ENCODE assay signal across 9 mouse cellular contexts in the genomic region with DNA sequence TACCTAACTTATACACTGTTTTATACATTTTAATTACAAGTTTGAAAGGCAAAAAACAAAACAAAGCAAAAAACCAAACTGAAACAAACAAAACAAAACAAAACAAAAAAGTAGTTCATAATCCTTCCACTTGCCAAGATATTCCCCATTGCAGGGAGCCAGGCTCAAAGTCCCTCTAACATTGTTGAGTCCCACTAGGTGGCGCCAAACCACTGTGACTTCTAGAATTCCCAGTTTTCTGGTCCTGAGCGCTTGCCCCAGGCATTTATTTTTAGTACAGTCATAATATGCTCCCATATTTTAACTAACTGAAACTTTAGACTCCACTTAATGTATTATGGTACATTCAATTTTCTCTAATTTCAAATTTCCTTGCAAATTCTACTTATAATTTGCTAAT. TPM values are rescaled to one million over a fixed set of nuclear protein-coding genes. Genes with fewer than 3 reads are reported as not detected.
A peak's percentile ranks its signal among the peaks of the same experiment; 100 is the strongest.
DNase-seq lines count a peak whose midpoint lies in the region; ATAC-seq and TF ChIP-seq lines count a peak whose summit lies in the region.
"Had no signal": no experiment of that assay in that cellular context is flagged by ENCODE, and none has a peak within 500 bp of the region (broad histone marks: within the 10 kb centered on the region; RNA-seq: fewer than 3 reads in every experiment).

No protein-coding gene starts in this region.

- peak; percentile 58 to 82 for TF ChIP-seq CTCF in CH12.LX (conservative IDR thresholded peaks at IDR 0.05 in 1 of 2, IDR thresholded peaks at IDR 0.05 in 1 of 2; ENCODE audit: low read depth in 2 of 2, low read length in 2 of 2)

- no peaks in the 10 kb centered on the region for H3K9me3 ChIP-seq in CH12.LX (replicated peaks; ENCODE audit: low read length)
- H3K9me3 ChIP-seq: heart, embryonic 15.5 days had no signal

- DNase-seq in CH12.LX (ENCODE audit: extremely low read depth): peak; percentile 44
- DNase-seq in R1 (ENCODE audit: low read depth, low spot score): peak; percentile 58
- peak; percentile 53 to 70 for DNase-seq in cerebellum, postnatal 4 days (ENCODE audit: low spot score in 2 of 2)
- peak; percentile 26 to 59 for DNase-seq in gastrocnemius, postnatal 4 days (ENCODE audit: low spot score in 2 of 2)
- peak; percentile 16 to 71 for DNase-seq in layer of hippocampus, adult 18-20 months (ENCODE audit: low spot score in 2 of 2)
- DNase-seq in lung, postnatal 25 days (ENCODE audit: low spot score): peak; percentile 13
- DNase-seq in right cerebral cortex, postnatal 25 days: peak; percentile 32

- dilution Hi-C loops in CH12.LX (cut with MboI; ENCODE audit: extremely low pct_ligation_motif_present, extremely low pct_unique_long_range_greater_than_20kb, low sequenced_read_pairs): no loop called here

- no peak overlapping the region for H3K4me2 ChIP-seq in CH12.LX (ENCODE audit: insufficient read depth, low read depth, poor library complexity, severe bottlenecking)
- H3K4me2 ChIP-seq: heart, embryonic 15.5 days had no signal

- peak; percentile 76 for TF ChIP-seq RAD21 in CH12.LX (IDR thresholded peaks at IDR 0.05; ENCODE audit: low read depth, low read length)

- no peak for TF ChIP-seq POLR2A in CH12.LX (IDR thresholded peaks at IDR 0.05; ENCODE audit: low read depth, low read length)

- H3K36me3 ChIP-seq in CH12.LX (replicated peaks in 1 of 2; ENCODE audit: control insufficient read depth in 1 of 2, insufficient read depth in 1 of 2, low read length in 1 of 2): no peaks in the 10 kb centered on the region
- H3K36me3 ChIP-seq: heart, embryonic 15.5 days had no signal

- TF ChIP-seq EP300 in CH12.LX (IDR thresholded peaks at IDR 0.05; ENCODE audit: low read length): no peak

- no peak overlapping the region for H3K4me3 ChIP-seq in CH12.LX (replicated peaks in 1 of 3; ENCODE audit: low read depth in 2 of 3, low read length in 2 of 3, poor library complexity in 1 of 3)
- H3K4me3 ChIP-seq: heart, embryonic 15.5 days had no signal

- no peaks in the 10 kb centered on the region for H3K27me3 ChIP-seq in CH12.LX (replicated peaks)
- H3K27me3 ChIP-seq: heart, embryonic 15.5 days had no signal

- ATAC-seq in erythroblast, adult 5-6 weeks (replicated peaks; ENCODE audit: low FRiP score, poor library complexity, severe bottlenecking): no peak

- no peak overlapping the region for H3K9ac ChIP-seq in CH12.LX (ENCODE audit: insufficient read depth, low read depth)
- H3K9ac ChIP-seq: heart, embryonic 15.5 days had no signal

- in situ Hi-C loops in CH12.LX (cut with MboI; ENCODE audit: low pct_ligation_motif_present, low pct_unique_long_range_greater_than_20kb, low sequenced_read_pairs): no loop called here

- H3K27ac ChIP-seq in CH12.LX (ENCODE audit: insufficient read depth, low read depth): no peak overlapping the region
- H3K27ac ChIP-seq: heart, embryonic 15.5 days had no signal

- no peaks in the 10 kb centered on the region for H3K79me2 ChIP-seq in CH12.LX (replicated peaks; ENCODE audit: control insufficient read depth, extremely low read depth, insufficient read depth, poor library complexity, severe bottlenecking)

- peaks cover 7 to 10% of the 10 kb centered on the region in 2 experiments for H3K4me1 ChIP-seq in CH12.LX (ENCODE audit: control insufficient read depth in 1 of 2, insufficient read depth in 2 of 2)
- H3K4me1 ChIP-seq: heart, embryonic 15.5 days had no signal

TF ChIP-seq in CH12.LX, 34 proteins besides CTCF, POLR2A, EP300 and RAD21:
- no peak for TF ChIP-seq JUN (IDR thresholded peaks at IDR 0.05; ENCODE audit: insufficient read depth, low read depth, low read length)
- no peak for TF ChIP-seq PAX5 (IDR thresholded peaks at IDR 0.05; ENCODE audit: low read length)
- TF ChIP-seq JUND (conservative IDR thresholded peaks at IDR 0.05; ENCODE audit: low read depth, low read length): 0 out of 2 replicates have a peak, but pooled peaks have one; percentile 13
- no peak for TF ChIP-seq KAT2A (IDR thresholded peaks at IDR 0.05; ENCODE audit: insufficient replicate concordance, low read length)
- peak; percentile 46; the same call in 1 of the 2 replicates for TF ChIP-seq MEF2A (IDR thresholded peaks at IDR 0.05; ENCODE audit: borderline replicate concordance, low read depth, low read length)
- TF ChIP-seq NELFE (IDR thresholded peaks at IDR 0.05; ENCODE audit: low read depth, low read length): 0 out of 2 replicates have a peak, but pooled peaks have one; percentile 20
- no peak for TF ChIP-seq NRF1 (IDR thresholded peaks at IDR 0.05; ENCODE audit: low read depth, low read length)
- no peak for TF ChIP-seq GABPA (IDR thresholded peaks at IDR 0.05; ENCODE audit: insufficient replicate concordance, low read depth, low read length)
- TF ChIP-seq SMC3 (IDR thresholded peaks at IDR 0.05; ENCODE audit: low read depth, low read length): peak; percentile 70
- TF ChIP-seq IRF4 (IDR thresholded peaks at IDR 0.05; ENCODE audit: low read depth, low read length): 0 out of 2 replicates have a peak, but pooled peaks have one; percentile 25
- TF ChIP-seq MAZ (IDR thresholded peaks at IDR 0.05; ENCODE audit: low read depth, low read length): 0 out of 2 replicates have a peak, but pooled peaks have one; percentile 40
TF ChIP-seq in CH12.LX: peak in this region for 6.

RNA-seq across cellular contexts. Expression of gene Tas2r138, which starts 4.9 kb away (rescaled TPM):
- not detected in 2 replicates for total RNA-seq in CH12.LX (2012; rRNA removed)
- total RNA-seq in CH12.LX (2014; rRNA removed): not detected in 2 replicates
- not detected in 2 replicates for polyA plus RNA-seq in CH12.LX (2012; ENCODE audit: insufficient read length, low read depth)
- total RNA-seq in gastrocnemius, postnatal 4 days (2021): not detected
- not detected for total RNA-seq in layer of hippocampus, adult 18-20 months (2021)
- total RNA-seq in erythroblast, adult 5-6 weeks (2015; ENCODE audit: low replicate concordance): not detected in 2 replicates
- total RNA-seq in erythroblast, adult 5-6 weeks (2017; ENCODE audit: low replicate concordance): not detected in 2 replicates
- polyA plus RNA-seq: heart, embryonic 15.5 days had no signal

RNA-seq across cellular contexts. Expression of gene Mgam, which starts 10.7 kb away (rescaled TPM):
- total RNA-seq in CH12.LX (2012; rRNA removed) (not detected in 2 replicates), CH12.LX (2014; rRNA removed) (not detected in 2 replicates)
- 0.04 and 0.06 TPM in 2 replicates for polyA plus RNA-seq in CH12.LX (2012; ENCODE audit: insufficient read length, low read depth)
- under 1 TPM; 0.27 to 0.60 TPM for total RNA-seq in gastrocnemius, postnatal 4 days (2021)
- total RNA-seq in layer of hippocampus, adult 18-20 months (2021): not detected
- total RNA-seq in erythroblast, adult 5-6 weeks (2015; ENCODE audit: low replicate concordance): 18.4 and 24.8 TPM in 2 replicates
- total RNA-seq in erythroblast, adult 5-6 weeks (2017; ENCODE audit: low replicate concordance): 8.1 and 23.0 TPM in 2 replicates

RNA-seq across cellular contexts. Expression of gene Clec5a, which starts 32.3 kb away (rescaled TPM):
- total RNA-seq in CH12.LX (2012; rRNA removed) (0.71 and 1.4 TPM in 2 replicates), CH12.LX (2014; rRNA removed) (1.0 and 1.7 TPM in 2 replicates)
- 0.97 and 1.1 TPM in 2 replicates for polyA plus RNA-seq in CH12.LX (2012; ENCODE audit: insufficient read length, low read depth)
- under 1 TPM; 0.78 to 0.80 TPM for total RNA-seq in gastrocnemius, postnatal 4 days (2021)
- 1 to 10 TPM in 1 of 2 experiments, under 1 TPM in 1; 0.99 to 1.4 TPM for total RNA-seq in layer of hippocampus, adult 18-20 months (2021)
- total RNA-seq in erythroblast, adult 5-6 weeks (2015; ENCODE audit: low replicate concordance): 40.3 and 55.6 TPM in 2 replicates
- 32.6 and 35.8 TPM in 2 replicates for total RNA-seq in erythroblast, adult 5-6 weeks (2017; ENCODE audit: low replicate concordance)

RNA-seq across cellular contexts. Expression of gene Olfr460, which starts 48.7 kb away (rescaled TPM):
- total RNA-seq in CH12.LX (2012; rRNA removed) (not detected in 2 replicates), CH12.LX (2014; rRNA removed) (not detected in 2 replicates)
- not detected in 2 replicates for polyA plus RNA-seq in CH12.LX (2012; ENCODE audit: insufficient read length, low read depth)
- not detected for total RNA-seq in gastrocnemius, postnatal 4 days (2021)
- not detected for total RNA-seq in layer of hippocampus, adult 18-20 months (2021)
- not detected in 2 replicates for total RNA-seq in erythroblast, adult 5-6 weeks (2015; ENCODE audit: low replicate concordance)
- total RNA-seq in erythroblast, adult 5-6 weeks (2017; ENCODE audit: low replicate concordance): not detected in 2 replicates
- polyA plus RNA-seq: heart, embryonic 15.5 days had no signal

Comparison
In these comparisons a context has a peak if more than half of its experiments do, and no peak if none do; other contexts are left out.
1. RNA of gene Mgam, which starts 10.7 kb away (total RNA-seq): 8.1 to 24.8 TPM in erythroblast, adult 5-6 weeks; 0.27 to 0.60 TPM in gastrocnemius, postnatal 4 days, not detected in CH12.LX and not detected in layer of hippocampus, adult 18-20 months; every median in the first group is over 4 times any median in the second.
2. RNA of gene Clec5a, which starts 32.3 kb away (total RNA-seq): 32.6 to 55.6 TPM in erythroblast, adult 5-6 weeks; 0.71 to 1.7 TPM in CH12.LX, 0.99 to 1.4 TPM in layer of hippocampus, adult 18-20 months and 0.78 to 0.80 TPM in gastrocnemius, postnatal 4 days; every median in the first group is over 10 times any median in the second.
3. Peak in every context shown above with its lines, with median percentiles within 50 percentile points of each other: DNase-seq.